Mouse (Mus musculus): ENCODE results near the gene Sema6c. TPM values are rescaled to one million over a fixed set of nuclear protein-coding genes. Genes with fewer than 3 reads are reported as not detected.
"Not testable (repeated sequence)": the region's sequence is repeated elsewhere in the genome, so short reads cannot be mapped to it uniquely, and the experiment has no call there.

Gene Sema6c
- polyA plus RNA-seq, 1 experiment from 2014 or later: 5.8 TPM

GRCm38 (mm10) chr3:95129226-95129651 is 31.0 kb upstream of the Sema6c start:
- 63% methylated on average over 6 of the region's 6 CpGs for WGBS
- Histone ChIP-seq H3K4me3 (ENCODE audit: control insufficient read depth in 1 of 2, insufficient read depth in 1 of 2, low read depth in 1 of 2, low read length in 2 of 2) (no peak overlapping the region), H3K27me3 (ENCODE audit: control insufficient read depth, insufficient read depth, low read length) (no peaks in the 10 kb centered on the region), H3K27ac (replicated peaks in 1 of 2; ENCODE audit: control insufficient read depth in 1 of 2, insufficient read depth in 1 of 2, low read depth in 2 of 2, low read length in 2 of 2) (no peak overlapping the region), H3K4me2 (ENCODE audit: low read length) (no peak overlapping the region), H3K9me3 (ENCODE audit: control insufficient read depth, low read length) (no peaks in the 10 kb centered on the region), H3K36me3 (ENCODE audit: control insufficient read depth, insufficient read depth, low read length) (peaks cover 33% of the 10 kb centered on the region), H3K9ac (ENCODE audit: low read length) (no peak overlapping the region), H3K4me1 (ENCODE audit: control insufficient read depth in 2 of 2, insufficient read depth in 2 of 2, low read length in 2 of 2) (peaks cover 18% of the 10 kb centered on the region in 2 experiments)
- ATAC-seq (ENCODE audit: insufficient number of reproducible peaks, insufficient read depth, low FRiP score, low read depth): no peak

GRCm38 (mm10) chr3:95130081-95130480 is 30.2 kb upstream of the Sema6c start:
- Histone ChIP-seq H3K9ac (ENCODE audit: low read length) (no peak overlapping the region), H3K27ac (replicated peaks in 1 of 2; ENCODE audit: control insufficient read depth in 1 of 2, insufficient read depth in 1 of 2, low read depth in 2 of 2, low read length in 2 of 2) (no peak overlapping the region), H3K4me1 (ENCODE audit: control insufficient read depth in 2 of 2, insufficient read depth in 2 of 2, low read length in 2 of 2) (peaks cover 9 to 12% of the 10 kb centered on the region in 2 experiments), H3K36me3 (ENCODE audit: control insufficient read depth, insufficient read depth, low read length) (peaks cover 33% of the 10 kb centered on the region), H3K27me3 (ENCODE audit: control insufficient read depth, insufficient read depth, low read length) (no peaks in the 10 kb centered on the region), H3K4me2 (ENCODE audit: low read length) (no peak overlapping the region), H3K9me3 (ENCODE audit: control insufficient read depth, low read length) (no peaks in the 10 kb centered on the region), H3K4me3 (ENCODE audit: control insufficient read depth in 1 of 2, insufficient read depth in 1 of 2, low read depth in 1 of 2, low read length in 2 of 2) (no peak overlapping the region)
- no peak for ATAC-seq (ENCODE audit: insufficient number of reproducible peaks, insufficient read depth, low FRiP score, low read depth)
- WGBS: 87% methylated on average over 5 of the region's 5 CpGs

GRCm38 (mm10) chr3:95132389-95132788 is 27.9 kb upstream of the Sema6c start:
- Histone ChIP-seq H3K36me3 (ENCODE audit: control insufficient read depth, insufficient read depth, low read length) (peaks cover 33% of the 10 kb centered on the region), H3K4me1 (ENCODE audit: control insufficient read depth in 2 of 2, insufficient read depth in 2 of 2, low read length in 2 of 2) (peaks cover 5 to 17% of the 10 kb centered on the region in 2 experiments)
- WGBS: 75% methylated on average over 2 of the region's 2 CpGs
- H3K4me3 ChIP-seq (ENCODE audit: control insufficient read depth in 1 of 2, insufficient read depth in 1 of 2, low read depth in 1 of 2, low read length in 2 of 2); H3K4me2 ChIP-seq (ENCODE audit: low read length); H3K9ac ChIP-seq (ENCODE audit: low read length); H3K9me3 ChIP-seq (ENCODE audit: control insufficient read depth, low read length); ATAC-seq (ENCODE audit: insufficient number of reproducible peaks, insufficient read depth, low FRiP score, low read depth); H3K27me3 ChIP-seq (ENCODE audit: control insufficient read depth, insufficient read depth, low read length); H3K27ac ChIP-seq (replicated peaks in 1 of 2; ENCODE audit: control insufficient read depth in 1 of 2, insufficient read depth in 1 of 2, low read depth in 2 of 2, low read length in 2 of 2): not testable (repeated sequence)

GRCm38 (mm10) chr3:95133176-95133575 is 27.1 kb upstream of the Sema6c start:
- ATAC-seq (ENCODE audit: insufficient number of reproducible peaks, insufficient read depth, low FRiP score, low read depth): no peak
- Histone ChIP-seq H3K9ac (ENCODE audit: low read length) (peak overlapping the region; percentile 89), H3K4me2 (ENCODE audit: low read length) (peak overlapping the region; percentile 80), H3K27ac (replicated peaks in 1 of 2; ENCODE audit: control insufficient read depth in 1 of 2, insufficient read depth in 1 of 2, low read depth in 2 of 2, low read length in 2 of 2) (peak overlapping the region; percentile 68 to 69; a peak in 3 of 4 replicates), H3K36me3 (ENCODE audit: control insufficient read depth, insufficient read depth, low read length) (peaks cover 33% of the 10 kb centered on the region), H3K4me3 (ENCODE audit: control insufficient read depth in 1 of 2, insufficient read depth in 1 of 2, low read depth in 1 of 2, low read length in 2 of 2) (peak overlapping the region; percentile 61 to 66), H3K4me1 (ENCODE audit: control insufficient read depth in 2 of 2, insufficient read depth in 2 of 2, low read length in 2 of 2) (peaks cover 5 to 17% of the 10 kb centered on the region in 2 experiments), H3K27me3 (ENCODE audit: control insufficient read depth, insufficient read depth, low read length) (no peaks in the 10 kb centered on the region), H3K9me3 (ENCODE audit: control insufficient read depth, low read length) (no peaks in the 10 kb centered on the region)
- WGBS: 51% methylated on average over 11 of the region's 11 CpGs

GRCm38 (mm10) chr3:95133680-95134101 is 26.6 kb upstream of the Sema6c start, which contains the start of the genes Scnm1 and Lysmd1:
TSS of gene Scnm1 (minus strand) at chr3:95134011.
TSS of gene Lysmd1 (plus strand) at chr3:95134088.
- WGBS: under 1% methylated on average over 20 of the region's 20 CpGs
- peaks cover 5 to 17% of the 10 kb centered on the region in 2 experiments for H3K4me1 ChIP-seq (ENCODE audit: control insufficient read depth in 2 of 2, insufficient read depth in 2 of 2, low read length in 2 of 2)

GRCm38 (mm10) chr3:95134133-95134532 is 26.1 kb upstream of the Sema6c start:
- not testable (repeated sequence) for H3K27ac ChIP-seq (replicated peaks in 1 of 2; ENCODE audit: control insufficient read depth in 1 of 2, insufficient read depth in 1 of 2, low read depth in 2 of 2, low read length in 2 of 2); H3K27me3 ChIP-seq (ENCODE audit: control insufficient read depth, insufficient read depth, low read length); H3K9ac ChIP-seq (ENCODE audit: low read length); H3K9me3 ChIP-seq (ENCODE audit: control insufficient read depth, low read length)
- ATAC-seq (ENCODE audit: insufficient number of reproducible peaks, insufficient read depth, low FRiP score, low read depth): peak; percentile 32
- Histone ChIP-seq H3K4me1 (ENCODE audit: control insufficient read depth in 2 of 2, insufficient read depth in 2 of 2, low read length in 2 of 2) (peaks cover 5 to 17% of the 10 kb centered on the region in 2 experiments), H3K4me3 (ENCODE audit: control insufficient read depth in 1 of 2, insufficient read depth in 1 of 2, low read depth in 1 of 2, low read length in 2 of 2) (peak overlapping the region in 1 of 2 experiments; percentile 61; a peak in 2 of 4 replicates), H3K36me3 (ENCODE audit: control insufficient read depth, insufficient read depth, low read length) (peaks cover 28% of the 10 kb centered on the region), H3K4me2 (ENCODE audit: low read length) (peak overlapping the region; percentile 80; the same call in 1 of the 2 replicates)
- no CpG with 5 or more reads among the region's 12 CpGs for WGBS

More at GRCm38 (mm10) chr3:95133680-95134101, 26.6 kb upstream of the Sema6c start, which contains the start of the genes Scnm1 and Lysmd1:
- Histone ChIP-seq H3K27ac (replicated peaks in 1 of 2; ENCODE audit: control insufficient read depth in 1 of 2, insufficient read depth in 1 of 2, low read depth in 2 of 2, low read length in 2 of 2) (peak within 1 kb of the TSS; percentile 68 to 69), H3K27me3 (ENCODE audit: control insufficient read depth, insufficient read depth, low read length) (no peaks in the 10 kb centered on the region), H3K4me3 (ENCODE audit: control insufficient read depth in 1 of 2, insufficient read depth in 1 of 2, low read depth in 1 of 2, low read length in 2 of 2) (peak within 1 kb of the TSS; percentile 61 to 66), H3K9me3 (ENCODE audit: control insufficient read depth, low read length) (no peaks in the 10 kb centered on the region), H3K36me3 (ENCODE audit: control insufficient read depth, insufficient read depth, low read length) (peaks cover 32% of the 10 kb centered on the region), H3K9ac (ENCODE audit: low read length) (peak within 1 kb of the TSS; percentile 89), H3K4me2 (ENCODE audit: low read length) (peak within 1 kb of the TSS; percentile 80)
- peak; percentile 83 for ATAC-seq (ENCODE audit: insufficient number of reproducible peaks, insufficient read depth, low FRiP score, low read depth)

GRCm38 (mm10) chr3:95135023-95135422 is 25.2 kb upstream of the Sema6c start:
- WGBS: 18% methylated on average over 6 of the region's 6 CpGs
- Histone ChIP-seq H3K9me3 (ENCODE audit: control insufficient read depth, low read length) (no peaks in the 10 kb centered on the region), H3K4me3 (ENCODE audit: control insufficient read depth in 1 of 2, insufficient read depth in 1 of 2, low read depth in 1 of 2, low read length in 2 of 2) (peak overlapping the region; percentile 27 to 35), H3K27me3 (ENCODE audit: control insufficient read depth, insufficient read depth, low read length) (no peaks in the 10 kb centered on the region), H3K36me3 (ENCODE audit: control insufficient read depth, insufficient read depth, low read length) (peaks cover 19% of the 10 kb centered on the region), H3K27ac (replicated peaks in 1 of 2; ENCODE audit: control insufficient read depth in 1 of 2, insufficient read depth in 1 of 2, low read depth in 2 of 2, low read length in 2 of 2) (peak overlapping the region in 1 of 2 experiments; percentile 33; a peak in 1 of 4 replicates), H3K4me2 (ENCODE audit: low read length) (peak overlapping the region; percentile 70), H3K4me1 (ENCODE audit: control insufficient read depth in 2 of 2, insufficient read depth in 2 of 2, low read length in 2 of 2) (peaks cover 5 to 17% of the 10 kb centered on the region in 2 experiments), H3K9ac (ENCODE audit: low read length) (peak overlapping the region; percentile 59)
- ATAC-seq (ENCODE audit: insufficient number of reproducible peaks, insufficient read depth, low FRiP score, low read depth): no peak

Data from heart, embryonic 14.5 days (tissue).